Mouse (Mus musculus): ENCODE results near the gene Atrnl1.
A peak's percentile ranks its signal among the peaks of the same experiment; 100 is the strongest.

Atrnl1 gene

GRCm38 (mm10) chr19:58110491-58110890 lies 499.7 kb downstream of the Atrnl1 start:
- no peak for DNase-seq (ENCODE audit: extremely low spot score, low read depth, low spot score)

- no peak for DNase-seq (ENCODE audit: extremely low spot score, low read depth, low spot score)
Observed at GRCm38 (mm10) chr19:58111291-58111690, 500.5 kb downstream of the Atrnl1 start.

GRCm38 (mm10) chr19:58112151-58112550 lies 501.3 kb downstream of the Atrnl1 start:
- no peak for DNase-seq (ENCODE audit: extremely low spot score, low read depth, low spot score)

GRCm38 (mm10) chr19:58113092-58113731 lies 502.4 kb downstream of the Atrnl1 start:
- no peak for DNase-seq (ENCODE audit: extremely low spot score, low read depth, low spot score)

- no peak for DNase-seq (ENCODE audit: extremely low spot score, low read depth, low spot score)
Observed at GRCm38 (mm10) chr19:58117595-58117994, 506.8 kb downstream of the Atrnl1 start.

- DNase-seq (ENCODE audit: extremely low spot score, low read depth, low spot score), result no peak
Observed at GRCm38 (mm10) chr19:58118141-58118835, 507.5 kb downstream of the Atrnl1 start.

- no peak for DNase-seq (ENCODE audit: extremely low spot score, low read depth, low spot score)
Observed at GRCm38 (mm10) chr19:58118864-58119263, 508.0 kb downstream of the Atrnl1 start.

GRCm38 (mm10) chr19:58119681-58120173 lies 508.9 kb downstream of the Atrnl1 start:
- DNase-seq (ENCODE audit: extremely low spot score, low read depth, low spot score), result peak; percentile 46

- DNase-seq (ENCODE audit: extremely low spot score, low read depth, low spot score), result no peak
Observed at GRCm38 (mm10) chr19:58120661-58121060, 509.8 kb downstream of the Atrnl1 start.

GRCm38 (mm10) chr19:58121628-58122027 lies 510.8 kb downstream of the Atrnl1 start:
- no peak for DNase-seq (ENCODE audit: extremely low spot score, low read depth, low spot score)

- DNase-seq (ENCODE audit: extremely low spot score, low read depth, low spot score), result no peak
Observed at GRCm38 (mm10) chr19:58123620-58124019, 512.8 kb downstream of the Atrnl1 start.

GRCm38 (mm10) chr19:58124566-58124965 lies 513.7 kb downstream of the Atrnl1 start:
- no peak for DNase-seq (ENCODE audit: extremely low spot score, low read depth, low spot score)

- DNase-seq (ENCODE audit: extremely low spot score, low read depth, low spot score), result no peak
Observed at GRCm38 (mm10) chr19:58125010-58125409, 514.2 kb downstream of the Atrnl1 start.

- no peak for DNase-seq (ENCODE audit: extremely low spot score, low read depth, low spot score)
Observed at GRCm38 (mm10) chr19:58131896-58132295, 521.1 kb downstream of the Atrnl1 start.

GRCm38 (mm10) chr19:58140191-58140784 lies 529.5 kb downstream of the Atrnl1 start:
- DNase-seq (ENCODE audit: extremely low spot score, low read depth, low spot score), result no peak

- no peak for DNase-seq (ENCODE audit: extremely low spot score, low read depth, low spot score)
Observed at GRCm38 (mm10) chr19:58143853-58144454, 533.1 kb downstream of the Atrnl1 start.

GRCm38 (mm10) chr19:58145521-58145920 lies 534.7 kb downstream of the Atrnl1 start:
- no peak for DNase-seq (ENCODE audit: extremely low spot score, low read depth, low spot score)

GRCm38 (mm10) chr19:58151257-58151656 lies 540.4 kb downstream of the Atrnl1 start:
- no peak for DNase-seq (ENCODE audit: extremely low spot score, low read depth, low spot score)

- no peak for DNase-seq (ENCODE audit: extremely low spot score, low read depth, low spot score)
Observed at GRCm38 (mm10) chr19:58161569-58161968, 550.7 kb downstream of the Atrnl1 start.

GRCm38 (mm10) chr19:58164896-58165634 lies 554.2 kb downstream of the Atrnl1 start:
- DNase-seq (ENCODE audit: extremely low spot score, low read depth, low spot score), result no peak

- no peak for DNase-seq (ENCODE audit: extremely low spot score, low read depth, low spot score)
Observed at GRCm38 (mm10) chr19:58165635-58166015, 554.8 kb downstream of the Atrnl1 start.

Measured in hindlimb bud, embryonic 11.5 days (tissue).